Mouse (Mus musculus): ENCODE measurements at regions not wholly inside any gene's neighbourhood (a gene's known extent, or its start where the extent isn't known, plus 50 kb on each side); places are given as distances from the start of the nearest gene placed in this dataset.

- 65% methylated on average over 2 of the region's 2 CpGs for WGBS
- no peak for ATAC-seq (ENCODE audit: insufficient read depth, low FRiP score)
Measured at GRCm38 (mm10) chr12:59834809-59835208, 615.3 kb upstream of the Fbxo33 start.

GRCm38 (mm10) chr12:59822918-59823317, 603.4 kb upstream of the Fbxo33 start:
- Histone ChIP-seq H3K9me3 (replicated peaks; ENCODE audit: control insufficient read depth, low read length) (no peaks in the 10 kb centered on the region), H3K36me3 (ENCODE audit: control insufficient read depth, insufficient read depth, low read length) (no peaks in the 10 kb centered on the region), H3K27me3 (ENCODE audit: control insufficient read depth, insufficient read depth, low read length) (no peaks in the 10 kb centered on the region), H3K4me1 (ENCODE audit: control insufficient read depth, insufficient read depth, low read length) (0 out of 2 replicates have a peak, but pooled peaks cover 2% of the 10 kb centered on the region), H3K27ac (ENCODE audit: low read length) (peak overlapping the region; percentile 48), H3K4me2 (ENCODE audit: low read depth, low read length) (no peak overlapping the region), H3K4me3 (replicated peaks; ENCODE audit: low read length) (no peak overlapping the region), H3K9ac (ENCODE audit: low read length) (no peak overlapping the region)
- ATAC-seq (ENCODE audit: insufficient read depth, low FRiP score): no peak
- 35% methylated on average over 3 of the region's 3 CpGs for WGBS

More at GRCm38 (mm10) chr12:59834809-59835208, 615.3 kb upstream of the Fbxo33 start:
- no peak overlapping the region for H3K27ac ChIP-seq (ENCODE audit: low read length)
- no peaks in the 10 kb centered on the region for H3K36me3 ChIP-seq (ENCODE audit: control insufficient read depth, insufficient read depth, low read length)
- no peak overlapping the region for H3K9ac ChIP-seq (ENCODE audit: low read length)
- H3K9me3 ChIP-seq (replicated peaks; ENCODE audit: control insufficient read depth, low read length): no peaks in the 10 kb centered on the region
- H3K4me3 ChIP-seq (replicated peaks; ENCODE audit: low read length): no peak overlapping the region
- H3K4me2 ChIP-seq (ENCODE audit: low read depth, low read length): no peak overlapping the region
- H3K27me3 ChIP-seq (ENCODE audit: control insufficient read depth, insufficient read depth, low read length): no peaks in the 10 kb centered on the region
- H3K4me1 ChIP-seq (ENCODE audit: control insufficient read depth, insufficient read depth, low read length): no peaks in the 10 kb centered on the region

GRCm38 (mm10) chr12:59822435-59822834, 602.9 kb upstream of the Fbxo33 start:
- Histone ChIP-seq H3K27ac (ENCODE audit: low read length) (peak overlapping the region; percentile 75), H3K4me3 (replicated peaks; ENCODE audit: low read length) (no peak overlapping the region), H3K9me3 (replicated peaks; ENCODE audit: control insufficient read depth, low read length) (no peaks in the 10 kb centered on the region), H3K9ac (ENCODE audit: low read length) (no peak overlapping the region), H3K36me3 (ENCODE audit: control insufficient read depth, insufficient read depth, low read length) (no peaks in the 10 kb centered on the region), H3K27me3 (ENCODE audit: control insufficient read depth, insufficient read depth, low read length) (no peaks in the 10 kb centered on the region), H3K4me1 (ENCODE audit: control insufficient read depth, insufficient read depth, low read length) (0 out of 2 replicates have a peak, but pooled peaks cover 2% of the 10 kb centered on the region), H3K4me2 (ENCODE audit: low read depth, low read length) (no peak overlapping the region)
- WGBS: 28% methylated on average over 2 of the region's 2 CpGs
- peak; percentile 77; the same call in 1 of the 2 replicates for ATAC-seq (ENCODE audit: insufficient read depth, low FRiP score)

GRCm38 (mm10) chr12:59821698-59822097, 602.2 kb upstream of the Fbxo33 start:
- H3K9me3 ChIP-seq (replicated peaks; ENCODE audit: control insufficient read depth, low read length): no peaks in the 10 kb centered on the region
- 0 out of 2 replicates have a peak, but pooled peaks cover 2% of the 10 kb centered on the region for H3K4me1 ChIP-seq (ENCODE audit: control insufficient read depth, insufficient read depth, low read length)
- H3K9ac ChIP-seq (ENCODE audit: low read length): no peak overlapping the region
- H3K27me3 ChIP-seq (ENCODE audit: control insufficient read depth, insufficient read depth, low read length): no peaks in the 10 kb centered on the region
- no peak overlapping the region for H3K4me2 ChIP-seq (ENCODE audit: low read depth, low read length)
- 59% methylated on average over 2 of the region's 2 CpGs for WGBS
- H3K27ac ChIP-seq (ENCODE audit: low read length): peak overlapping the region; percentile 49; the same call in 1 of the 2 replicates
- no peaks in the 10 kb centered on the region for H3K36me3 ChIP-seq (ENCODE audit: control insufficient read depth, insufficient read depth, low read length)
- no peak for ATAC-seq (ENCODE audit: insufficient read depth, low FRiP score)
- no peak overlapping the region for H3K4me3 ChIP-seq (replicated peaks; ENCODE audit: low read length)

GRCm38 (mm10) chr12:59815965-59816364, 596.4 kb upstream of the Fbxo33 start:
- Histone ChIP-seq H3K9ac (ENCODE audit: low read length) (no peak overlapping the region), H3K4me1 (ENCODE audit: control insufficient read depth, insufficient read depth, low read length) (no peaks in the 10 kb centered on the region), H3K9me3 (replicated peaks; ENCODE audit: control insufficient read depth, low read length) (no peaks in the 10 kb centered on the region), H3K27ac (ENCODE audit: low read length) (no peak overlapping the region), H3K4me3 (replicated peaks; ENCODE audit: low read length) (no peak overlapping the region), H3K27me3 (ENCODE audit: control insufficient read depth, insufficient read depth, low read length) (no peaks in the 10 kb centered on the region), H3K4me2 (ENCODE audit: low read depth, low read length) (no peak overlapping the region), H3K36me3 (ENCODE audit: control insufficient read depth, insufficient read depth, low read length) (no peaks in the 10 kb centered on the region)
- ATAC-seq (ENCODE audit: insufficient read depth, low FRiP score): no peak
- 59% methylated on average over 4 of the region's 4 CpGs for WGBS

- WGBS: 89% methylated on average over 13 of the region's 13 CpGs
- no peaks in the 10 kb centered on the region for H3K27me3 ChIP-seq (ENCODE audit: control insufficient read depth, insufficient read depth, low read length)
- no peak overlapping the region for H3K4me2 ChIP-seq (ENCODE audit: low read depth, low read length)
- H3K27ac ChIP-seq (ENCODE audit: low read length): no peak overlapping the region
- H3K9ac ChIP-seq (ENCODE audit: low read length): no peak overlapping the region
- no peaks in the 10 kb centered on the region for H3K36me3 ChIP-seq (ENCODE audit: control insufficient read depth, insufficient read depth, low read length)
- H3K4me3 ChIP-seq (replicated peaks; ENCODE audit: low read length): no peak overlapping the region
- ATAC-seq (ENCODE audit: insufficient read depth, low FRiP score): no peak
- H3K9me3 ChIP-seq (replicated peaks; ENCODE audit: control insufficient read depth, low read length): no peaks in the 10 kb centered on the region
- no peaks in the 10 kb centered on the region for H3K4me1 ChIP-seq (ENCODE audit: control insufficient read depth, insufficient read depth, low read length)
Measured at GRCm38 (mm10) chr12:59814356-59814755, 594.8 kb upstream of the Fbxo33 start.

- Histone ChIP-seq H3K4me3 (replicated peaks; ENCODE audit: low read length) (no peak overlapping the region), H3K4me1 (ENCODE audit: control insufficient read depth, insufficient read depth, low read length) (no peaks in the 10 kb centered on the region), H3K4me2 (ENCODE audit: low read depth, low read length) (no peak overlapping the region), H3K36me3 (ENCODE audit: control insufficient read depth, insufficient read depth, low read length) (no peaks in the 10 kb centered on the region), H3K27me3 (ENCODE audit: control insufficient read depth, insufficient read depth, low read length) (no peaks in the 10 kb centered on the region), H3K9ac (ENCODE audit: low read length) (no peak overlapping the region), H3K27ac (ENCODE audit: low read length) (no peak overlapping the region), H3K9me3 (replicated peaks; ENCODE audit: control insufficient read depth, low read length) (no peaks in the 10 kb centered on the region)
- 50% methylated on average over 2 of the region's 2 CpGs for whole genome bisulfite sequencing
- no peak for ATAC-seq (ENCODE audit: insufficient read depth, low FRiP score)
Measured at GRCm38 (mm10) chr12:59809224-59809623, 589.7 kb upstream of the Fbxo33 start.

- no peak overlapping the region for H3K27ac ChIP-seq (ENCODE audit: low read length)
- no peak overlapping the region for H3K4me3 ChIP-seq (replicated peaks; ENCODE audit: low read length)
- no peaks in the 10 kb centered on the region for H3K9me3 ChIP-seq (replicated peaks; ENCODE audit: control insufficient read depth, low read length)
- 48% methylated on average over 3 of the region's 3 CpGs for WGBS
- H3K4me2 ChIP-seq (ENCODE audit: low read depth, low read length): no peak overlapping the region
- no peak for ATAC-seq (ENCODE audit: insufficient read depth, low FRiP score)
- H3K27me3 ChIP-seq (ENCODE audit: control insufficient read depth, insufficient read depth, low read length): no peaks in the 10 kb centered on the region
- no peak overlapping the region for H3K9ac ChIP-seq (ENCODE audit: low read length)
- H3K4me1 ChIP-seq (ENCODE audit: control insufficient read depth, insufficient read depth, low read length): no peaks in the 10 kb centered on the region
- no peaks in the 10 kb centered on the region for H3K36me3 ChIP-seq (ENCODE audit: control insufficient read depth, insufficient read depth, low read length)
Measured at GRCm38 (mm10) chr12:59798051-59798450, 578.5 kb upstream of the Fbxo33 start.

GRCm38 (mm10) chr12:59791473-59791872, 571.9 kb upstream of the Fbxo33 start:
- no peak for ATAC-seq (ENCODE audit: insufficient read depth, low FRiP score)
- no peaks in the 10 kb centered on the region for H3K36me3 ChIP-seq (ENCODE audit: control insufficient read depth, insufficient read depth, low read length)
- WGBS: 61% methylated on average over 4 of the region's 4 CpGs

GRCm38 (mm10) chr12:59786831-59787230, 567.3 kb upstream of the Fbxo33 start:
- no peaks in the 10 kb centered on the region for H3K27me3 ChIP-seq (ENCODE audit: control insufficient read depth, insufficient read depth, low read length)
- H3K9ac ChIP-seq (ENCODE audit: low read length): no peak overlapping the region

More at GRCm38 (mm10) chr12:59791473-59791872, 571.9 kb upstream of the Fbxo33 start:
- Histone ChIP-seq H3K9me3 (replicated peaks; ENCODE audit: control insufficient read depth, low read length) (no peaks in the 10 kb centered on the region), H3K27me3 (ENCODE audit: control insufficient read depth, insufficient read depth, low read length) (no peaks in the 10 kb centered on the region), H3K4me2 (ENCODE audit: low read depth, low read length) (no peak overlapping the region), H3K4me1 (ENCODE audit: control insufficient read depth, insufficient read depth, low read length) (no peaks in the 10 kb centered on the region), H3K27ac (ENCODE audit: low read length) (no peak overlapping the region), H3K9ac (ENCODE audit: low read length) (no peak overlapping the region), H3K4me3 (replicated peaks; ENCODE audit: low read length) (no peak overlapping the region)

More at GRCm38 (mm10) chr12:59786831-59787230, 567.3 kb upstream of the Fbxo33 start:
- H3K4me2 ChIP-seq (ENCODE audit: low read depth, low read length): no peak overlapping the region
- no peak overlapping the region for H3K4me3 ChIP-seq (replicated peaks; ENCODE audit: low read length)
- WGBS: 79% methylated on average over 4 of the region's 4 CpGs
- no peaks in the 10 kb centered on the region for H3K9me3 ChIP-seq (replicated peaks; ENCODE audit: control insufficient read depth, low read length)
- no peaks in the 10 kb centered on the region for H3K4me1 ChIP-seq (ENCODE audit: control insufficient read depth, insufficient read depth, low read length)
- H3K27ac ChIP-seq (ENCODE audit: low read length): no peak overlapping the region
- no peaks in the 10 kb centered on the region for H3K36me3 ChIP-seq (ENCODE audit: control insufficient read depth, insufficient read depth, low read length)
- ATAC-seq (ENCODE audit: insufficient read depth, low FRiP score): no peak

Data from stomach, embryonic 16.5 days (tissue).